Mouse (Mus musculus): ENCODE measurements around the gene Acot5. TPM values are rescaled to one million over a fixed set of nuclear protein-coding genes. Genes with fewer than 3 reads are reported as not detected.

Gene Acot5
- polyA plus RNA-seq, 1 experiment from 2014 or later = 0.54 TPM

DNA sequence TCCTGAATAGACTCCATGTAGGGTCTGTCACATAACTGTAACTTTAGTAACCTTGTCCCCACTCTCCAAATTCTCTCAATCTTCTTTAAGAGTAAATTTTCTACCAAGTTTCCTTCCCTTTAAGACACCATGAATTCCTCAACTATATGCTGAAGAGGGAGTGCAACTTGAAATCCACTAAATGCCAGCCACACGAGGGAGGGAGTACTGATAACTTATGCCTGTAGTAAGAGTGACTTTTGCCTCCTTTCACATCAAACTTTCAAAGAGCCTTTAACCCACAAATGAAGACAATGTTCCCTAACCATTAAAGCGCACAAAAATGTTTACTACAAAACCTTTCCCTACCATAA is 32.3 kb downstream of the Acot5 start:
- Histone ChIP-seq H3K36me3 (replicated peaks; ENCODE audit: insufficient read depth, low read length) (no peaks in the 10 kb centered on the region), H3K9me3 (ENCODE audit: low read length) (no peaks in the 10 kb centered on the region), H3K4me3 (ENCODE audit: low read depth, low read length) (peak overlapping the region; percentile 58), H3K27me3 (ENCODE audit: insufficient read depth, low read length) (no peaks in the 10 kb centered on the region), H3K27ac (ENCODE audit: low read depth) (no peak overlapping the region), H3K4me1 (ENCODE audit: insufficient read depth) (peaks cover 9% of the 10 kb centered on the region), H3K9ac (replicated peaks) (no peak overlapping the region), H3K4me2 (ENCODE audit: low read depth, low read length) (peak overlapping the region; percentile 84)
- ATAC-seq (no peak), DNase-seq (no peak)
- TF ChIP-seq EP300 (IDR thresholded peaks at IDR 0.05; ENCODE audit: low read depth) = no peak
- no peak for TF ChIP-seq CTCF (IDR thresholded peaks at IDR 0.05; ENCODE audit: low read depth)
- 48% methylated on average over 2 of the region's 2 CpGs for WGBS (ENCODE audit: insufficient replicate concordance)

GRCm38 (mm10) chr12:84107012-84107411 is 37.9 kb downstream of the Acot5 start:
- Histone ChIP-seq H3K36me3 (replicated peaks; ENCODE audit: insufficient read depth, low read length) (no peaks in the 10 kb centered on the region), H3K4me1 (ENCODE audit: insufficient read depth) (peaks cover 2% of the 10 kb centered on the region; the same call in 1 of the 2 replicates), H3K27ac (ENCODE audit: low read depth) (no peak overlapping the region), H3K9ac (replicated peaks) (no peak overlapping the region), H3K4me3 (ENCODE audit: low read depth, low read length) (no peak overlapping the region), H3K27me3 (ENCODE audit: insufficient read depth, low read length) (no peaks in the 10 kb centered on the region), H3K4me2 (ENCODE audit: low read depth, low read length) (no peak overlapping the region), H3K9me3 (ENCODE audit: low read length) (no peaks in the 10 kb centered on the region)
- WGBS (ENCODE audit: insufficient replicate concordance) = 76% methylated on average over 3 of the region's 3 CpGs
- ATAC-seq (no peak), DNase-seq (no peak)
- TF ChIP-seq EP300 (IDR thresholded peaks at IDR 0.05; ENCODE audit: low read depth) (no peak), CTCF (IDR thresholded peaks at IDR 0.05; ENCODE audit: low read depth) (no peak)

- H3K9me3 ChIP-seq (ENCODE audit: low read length) = no peaks in the 10 kb centered on the region
- no peak for TF ChIP-seq CTCF (IDR thresholded peaks at IDR 0.05; ENCODE audit: low read depth)
- TF ChIP-seq EP300 (IDR thresholded peaks at IDR 0.05; ENCODE audit: low read depth) = no peak
- H3K4me2 ChIP-seq (ENCODE audit: low read depth, low read length) = no peak overlapping the region
- H3K27ac ChIP-seq (ENCODE audit: low read depth) = no peak overlapping the region
- H3K36me3 ChIP-seq (replicated peaks; ENCODE audit: insufficient read depth, low read length) = no peaks in the 10 kb centered on the region
- no peaks in the 10 kb centered on the region for H3K27me3 ChIP-seq (ENCODE audit: insufficient read depth, low read length)
- 26% methylated on average over 1 of the region's 1 CpGs for WGBS (ENCODE audit: insufficient replicate concordance)
- DNase-seq (no peak), ATAC-seq (no peak)
- H3K4me3 ChIP-seq (ENCODE audit: low read depth, low read length) = no peak overlapping the region
- H3K9ac ChIP-seq (replicated peaks) = no peak overlapping the region
- no peaks in the 10 kb centered on the region for H3K4me1 ChIP-seq (ENCODE audit: insufficient read depth)
Measured at GRCm38 (mm10) chr12:84107692-84108091, 38.6 kb downstream of the Acot5 start.

DNA sequence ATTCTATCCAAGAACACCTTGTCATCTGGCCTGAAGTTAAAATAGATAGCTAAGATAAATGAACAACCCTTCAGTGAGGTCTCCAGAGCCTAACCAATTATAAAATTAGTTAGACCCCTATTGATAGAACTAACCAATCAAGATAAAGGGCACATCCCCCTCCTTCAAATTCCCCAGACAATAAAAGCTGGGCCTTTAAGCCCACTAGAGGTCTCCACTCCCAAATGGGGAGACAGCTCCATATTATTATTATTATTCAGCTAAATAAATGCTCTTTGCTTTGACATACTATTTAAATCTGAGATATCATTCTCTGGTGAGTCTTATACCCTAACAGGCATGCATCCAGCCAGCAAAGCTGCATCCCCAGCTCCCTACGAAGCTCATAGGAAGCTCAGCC is 40.8 kb downstream of the Acot5 start:
- H3K9me3 ChIP-seq (ENCODE audit: low read length) = no peaks in the 10 kb centered on the region
- WGBS (ENCODE audit: insufficient replicate concordance) = 68% methylated on average over 1 of the region's 1 CpGs
- TF ChIP-seq EP300 (IDR thresholded peaks at IDR 0.05; ENCODE audit: low read depth) (no peak), CTCF (IDR thresholded peaks at IDR 0.05; ENCODE audit: low read depth) (no peak)

DNA sequence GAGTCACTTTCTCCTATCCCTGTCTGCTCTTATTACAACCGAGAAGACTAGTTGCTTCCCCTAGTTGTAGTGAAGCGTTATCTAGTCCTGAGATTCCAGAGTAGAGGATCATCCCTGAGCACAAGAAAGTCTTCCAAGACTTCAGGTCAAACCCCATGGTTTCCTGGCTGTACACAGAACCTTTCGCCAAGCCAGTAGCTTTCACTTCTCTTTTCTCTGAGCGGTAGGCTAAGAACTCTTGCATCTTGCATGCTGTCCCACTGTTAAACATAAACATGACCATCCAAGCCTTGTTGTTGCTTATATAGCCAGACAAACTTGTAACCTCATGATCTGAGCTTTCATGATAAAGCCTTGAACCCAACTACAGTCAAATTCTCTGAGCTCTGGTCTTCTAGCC is 41.7 kb downstream of the Acot5 start:
- no peak for DNase-seq
- no peak overlapping the region for H3K27ac ChIP-seq (ENCODE audit: low read depth)
- 72% methylated on average over 4 of the region's 4 CpGs for WGBS (ENCODE audit: insufficient replicate concordance)
- H3K27me3 ChIP-seq (ENCODE audit: insufficient read depth, low read length) = no peaks in the 10 kb centered on the region
- no peak overlapping the region for H3K4me3 ChIP-seq (ENCODE audit: low read depth, low read length)
- no peak for TF ChIP-seq CTCF (IDR thresholded peaks at IDR 0.05; ENCODE audit: low read depth)
- TF ChIP-seq EP300 (IDR thresholded peaks at IDR 0.05; ENCODE audit: low read depth) = no peak
- no peaks in the 10 kb centered on the region for H3K36me3 ChIP-seq (replicated peaks; ENCODE audit: insufficient read depth, low read length)
- H3K9ac ChIP-seq (replicated peaks) = no peak overlapping the region
- ATAC-seq = no peak
- H3K9me3 ChIP-seq (ENCODE audit: low read length) = no peaks in the 10 kb centered on the region
- peaks cover 7% of the 10 kb centered on the region for H3K4me1 ChIP-seq (ENCODE audit: insufficient read depth)
- no peak overlapping the region for H3K4me2 ChIP-seq (ENCODE audit: low read depth, low read length)

More for the DNA sequence above, 40.8 kb downstream of the Acot5 start:
- no peak for DNase-seq
- no peak overlapping the region for H3K4me3 ChIP-seq (ENCODE audit: low read depth, low read length)
- peaks cover 7% of the 10 kb centered on the region for H3K4me1 ChIP-seq (ENCODE audit: insufficient read depth)
- no peaks in the 10 kb centered on the region for H3K36me3 ChIP-seq (replicated peaks; ENCODE audit: insufficient read depth, low read length)
- ATAC-seq = no peak
- H3K27me3 ChIP-seq (ENCODE audit: insufficient read depth, low read length) = no peaks in the 10 kb centered on the region
- no peak overlapping the region for H3K9ac ChIP-seq (replicated peaks)
- no peak overlapping the region for H3K27ac ChIP-seq (ENCODE audit: low read depth)
- no peak overlapping the region for H3K4me2 ChIP-seq (ENCODE audit: low read depth, low read length)

DNA sequence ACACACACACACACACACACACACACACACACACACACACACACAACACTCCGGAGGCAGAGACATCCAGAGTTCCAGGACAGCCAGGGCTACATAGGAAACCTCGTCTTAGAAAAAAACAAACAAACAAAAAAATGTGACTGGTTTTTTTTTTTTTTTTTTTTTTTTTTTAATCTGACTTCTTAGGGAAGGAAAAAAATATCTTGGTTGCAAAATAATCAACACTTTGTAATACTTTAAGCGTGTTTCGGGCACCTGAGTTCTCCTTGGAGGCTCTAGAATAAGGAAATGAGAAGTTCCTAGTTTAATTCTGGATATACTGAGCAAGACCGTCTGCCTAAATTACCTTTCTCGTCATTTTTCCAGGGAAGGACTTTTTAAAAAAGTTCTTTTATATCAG is 44.6 kb downstream of the Acot5 start:
- WGBS (ENCODE audit: insufficient replicate concordance) = 38% methylated on average over 6 of the region's 6 CpGs
- peaks cover 7% of the 10 kb centered on the region for H3K4me1 ChIP-seq (ENCODE audit: insufficient read depth)
- no peak for TF ChIP-seq EP300 (IDR thresholded peaks at IDR 0.05; ENCODE audit: low read depth)
- peak overlapping the region; percentile 71 for H3K4me3 ChIP-seq (ENCODE audit: low read depth, low read length)
- no peaks in the 10 kb centered on the region for H3K9me3 ChIP-seq (ENCODE audit: low read length)
- H3K4me2 ChIP-seq (ENCODE audit: low read depth, low read length) = peak overlapping the region; percentile 91
- ATAC-seq (no peak), DNase-seq (no peak)
- no peak overlapping the region for H3K27ac ChIP-seq (ENCODE audit: low read depth)
- H3K9ac ChIP-seq (replicated peaks) = no peak overlapping the region
- H3K36me3 ChIP-seq (replicated peaks; ENCODE audit: insufficient read depth, low read length) = no peaks in the 10 kb centered on the region
- H3K27me3 ChIP-seq (ENCODE audit: insufficient read depth, low read length) = no peaks in the 10 kb centered on the region
